Mouse (Mus musculus) gastrocnemius, adult 8-10 months (tissue): ENCODE results near the gene Xlr5a. TPM values are rescaled to one million over a fixed set of nuclear protein-coding genes. Genes with fewer than 3 reads are reported as not detected.
"Not testable (repeated sequence)": the region's sequence is repeated elsewhere in the genome, so short reads cannot be mapped to it uniquely, and the experiment has no call there.

Experiments
- DNase-seq, 2 experiments: peaks; one replicate each; pipeline ENCODE4 v3.0.0; 2022; ENCODE audit warnings: low spot score in 2 of 2
- total RNA-seq, 4 experiments: library from RNA; stranded (reverse); gene quantifications; 2 replicates each; pipeline ENCODE4 v1.2.4; 2022

Gene Xlr5a
- total RNA-seq: not detected

DNA sequence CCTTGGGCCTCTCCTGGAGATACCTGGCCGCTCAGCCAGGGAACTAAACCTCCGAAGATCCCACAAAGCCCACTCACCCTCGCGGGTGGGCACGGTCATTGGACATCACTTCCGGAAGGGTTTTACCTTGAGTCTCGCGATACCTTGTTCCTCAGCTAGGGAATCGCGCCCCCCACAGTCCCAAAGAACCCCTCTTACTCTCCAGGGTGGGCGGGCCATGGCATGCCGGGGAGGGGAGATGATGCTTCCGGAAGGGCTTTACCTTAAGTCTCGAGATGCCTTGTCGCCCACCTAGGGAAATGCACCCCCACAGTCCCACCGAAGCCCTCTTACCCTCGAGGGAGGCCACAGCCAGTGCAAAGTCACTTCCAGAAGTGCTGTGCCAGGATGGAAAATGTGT is at the start of gene Xlr5a, which contains the start of gene Xlr5c:
TSS of gene Xlr5a (minus strand) at position 101 of the 400 bp plus-strand sequence.
TSS of gene Xlr5c (minus strand) at position 101 of the 400 bp plus-strand sequence.
- not testable (repeated sequence) for DNase-seq

DNA sequence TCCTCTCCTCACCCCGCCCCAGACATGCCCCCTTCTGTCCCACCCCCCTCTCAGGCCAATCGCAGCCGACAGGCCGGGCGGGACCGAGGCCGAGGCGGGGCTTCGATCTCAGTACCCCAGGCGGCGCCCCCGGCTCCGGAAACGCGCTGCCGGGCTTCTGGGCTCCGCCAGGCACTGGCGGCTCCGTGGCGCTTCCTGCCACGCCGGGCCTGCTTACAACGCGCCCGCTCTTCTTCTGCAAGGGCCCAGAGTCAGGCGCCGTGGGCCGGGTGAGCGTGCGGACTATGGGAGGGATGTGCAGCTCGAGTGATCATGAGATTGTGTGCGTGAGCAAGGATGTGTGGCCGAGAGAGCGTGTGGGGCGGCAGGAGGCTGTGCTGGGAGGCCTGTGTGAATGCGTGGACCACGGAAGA is 49.7 kb upstream of the Xlr5a start, which contains the start of gene Zfp275:
TSS of gene Zfp275 (plus strand) at position 139 of the 413 bp plus-strand sequence.
- DNase-seq: peak; percentile 26 to 65

DNA sequence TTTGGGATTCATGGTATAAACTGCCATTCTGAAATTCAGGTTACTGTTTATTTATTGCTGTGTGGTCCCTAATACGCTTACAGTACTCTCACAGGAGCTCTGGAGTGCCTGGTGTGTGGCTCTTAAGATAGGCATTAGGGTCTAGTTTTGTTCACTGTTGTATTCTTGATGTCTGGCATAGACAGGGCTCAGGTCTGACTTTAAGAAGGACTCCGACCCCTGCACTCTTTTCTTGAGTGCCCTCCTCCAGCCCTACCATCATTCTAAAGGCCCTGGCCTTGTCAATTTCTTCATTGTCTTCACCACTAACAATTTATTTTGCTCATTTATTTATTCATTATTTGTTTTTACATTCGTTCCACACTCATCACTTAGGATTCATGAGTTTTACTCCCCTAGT is 49.3 kb upstream of the Xlr5a start:
- DNase-seq: no peak

DNA sequence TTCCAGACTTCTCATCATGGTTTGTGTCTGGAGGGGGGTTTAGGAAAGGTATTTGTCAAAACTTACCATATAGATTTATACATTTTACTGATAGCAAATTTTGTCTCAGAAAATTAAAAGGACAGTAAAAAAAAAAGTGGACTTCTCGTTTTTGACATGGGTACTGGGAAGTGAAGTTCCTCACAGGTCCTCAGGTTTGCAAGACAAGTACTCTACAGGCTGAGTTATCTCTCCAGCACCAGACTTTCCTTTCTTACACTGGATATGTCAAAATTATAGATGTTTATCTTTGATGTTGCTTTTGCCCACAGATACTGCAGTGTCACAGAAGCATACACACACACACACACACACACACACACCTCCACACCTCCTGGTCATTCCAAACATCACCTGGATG is 48.7 kb upstream of the Xlr5a start:
- no peak for DNase-seq

DNA sequence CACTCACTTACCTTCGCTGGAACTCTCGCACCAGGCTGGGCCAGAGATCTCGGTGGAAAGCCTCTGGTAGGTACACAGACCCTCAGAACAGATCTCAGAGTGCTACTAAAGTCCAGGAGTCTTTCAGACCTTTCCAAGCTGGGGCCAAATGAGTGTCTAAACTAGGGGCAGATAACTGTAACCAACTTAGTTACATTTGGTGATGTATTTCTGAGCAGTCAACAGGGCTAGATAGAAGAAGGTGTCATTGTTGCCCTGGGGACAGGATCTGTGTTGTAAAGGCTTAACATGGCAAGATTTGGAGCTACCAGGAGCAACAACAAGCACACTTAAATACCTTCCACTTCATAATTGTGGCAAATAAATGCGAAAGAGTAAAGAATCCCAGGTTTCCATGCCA is 44.0 kb upstream of the Xlr5a start, which contains the start of gene Gm45015:
TSS of gene Gm45015 (minus strand) at position 101 of the 400 bp plus-strand sequence.
- no peak for DNase-seq

DNA sequence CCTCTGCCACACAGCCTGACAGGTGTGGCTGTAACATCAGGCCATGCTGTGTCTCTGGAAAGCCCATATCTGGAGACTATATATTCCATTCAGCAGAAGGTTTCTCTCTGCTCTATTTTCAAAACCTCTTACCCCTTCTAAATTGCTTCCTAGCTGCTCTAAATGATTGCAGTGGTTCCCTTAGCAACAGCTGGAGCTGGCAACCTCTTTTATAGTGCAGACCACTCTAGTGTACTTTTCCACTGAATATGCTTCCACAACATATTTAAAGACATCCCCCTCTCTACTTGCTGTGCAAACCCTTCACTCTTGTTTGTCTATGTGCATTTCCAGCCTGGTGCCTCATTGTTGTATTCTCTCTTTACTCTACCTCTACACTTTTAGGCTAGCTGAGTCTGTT is 40.8 kb upstream of the Xlr5a start:
- no peak for DNase-seq

DNA sequence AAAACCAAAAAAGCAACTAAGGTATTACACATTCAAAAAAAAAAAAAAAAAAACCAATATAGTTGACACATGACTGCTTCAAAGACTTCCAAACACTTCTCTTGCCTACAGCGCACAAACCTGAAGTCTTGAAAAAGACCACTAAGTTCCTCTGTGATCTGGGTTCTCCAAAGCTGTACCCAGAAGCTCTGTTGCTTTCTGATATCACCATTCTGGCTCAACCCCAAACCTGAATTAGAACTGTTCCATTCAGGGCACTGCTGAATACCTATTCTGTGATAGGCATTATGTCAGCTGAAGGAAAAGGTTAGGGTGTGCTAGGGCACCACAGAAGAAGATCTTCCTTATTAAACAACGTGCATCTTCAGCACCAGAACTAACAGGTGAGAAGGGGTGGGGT is 34.4 kb upstream of the Xlr5a start:
- DNase-seq: no peak

DNA sequence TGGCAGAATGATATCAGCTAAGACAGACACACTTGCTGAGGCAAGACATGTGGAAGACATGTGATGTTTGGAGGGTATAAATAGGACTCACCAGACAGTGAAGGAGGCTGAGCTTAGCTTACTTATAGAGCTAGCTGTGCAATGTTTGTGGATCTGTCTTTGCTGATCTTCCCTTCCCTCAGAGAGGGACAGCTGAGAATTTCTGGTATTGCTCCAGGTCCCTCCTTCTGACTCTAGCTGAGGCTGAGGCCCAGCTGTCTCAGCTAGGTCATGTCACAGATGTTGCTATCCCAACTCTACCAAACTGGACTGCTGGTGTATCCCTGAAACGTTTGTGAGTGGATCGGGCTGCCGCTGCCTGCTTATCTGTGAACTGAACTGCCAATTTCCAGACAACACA is 28.3 kb upstream of the Xlr5a start:
- no peak for DNase-seq

DNA sequence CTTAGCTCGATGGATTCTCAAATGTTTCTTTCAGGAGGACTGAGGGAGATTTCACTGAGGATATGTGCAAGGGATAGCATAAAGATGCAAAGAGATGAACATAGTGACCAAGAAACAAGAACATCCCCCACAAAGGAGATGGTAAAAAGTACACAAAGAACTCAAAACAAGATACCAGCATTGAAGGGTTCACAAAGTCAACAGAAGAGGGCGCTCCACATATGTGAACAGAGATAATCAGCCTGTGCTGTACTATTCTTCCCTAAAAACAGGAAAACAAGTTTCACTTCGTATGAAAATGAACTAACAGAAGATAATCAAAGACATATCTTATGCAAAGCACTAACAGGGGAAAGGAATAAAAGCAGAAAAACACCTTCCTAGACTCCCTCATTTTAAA is 19.7 kb upstream of the Xlr5a start:
- DNase-seq: no peak

DNA sequence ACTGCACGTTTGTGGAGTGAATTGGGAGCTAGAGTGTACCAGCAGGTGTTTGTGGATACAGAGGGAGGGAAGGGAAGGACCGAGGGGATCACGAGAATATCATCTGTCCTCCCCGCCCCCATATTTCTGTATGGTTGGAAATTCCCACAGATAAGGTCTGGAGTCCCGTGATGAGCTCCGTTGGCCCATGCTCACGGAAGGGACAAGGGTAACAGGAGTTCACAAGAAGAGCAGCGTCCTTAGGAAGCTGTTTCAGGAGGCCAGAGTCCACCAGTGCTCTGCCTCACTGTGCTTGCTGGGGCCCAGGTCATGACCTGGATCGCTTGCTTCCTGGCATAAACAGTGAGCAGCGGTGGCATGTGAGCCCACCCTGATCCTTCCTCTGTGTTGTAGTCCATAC is 3.0 kb upstream of the Xlr5a start:
- not testable (repeated sequence) for DNase-seq

DNA sequence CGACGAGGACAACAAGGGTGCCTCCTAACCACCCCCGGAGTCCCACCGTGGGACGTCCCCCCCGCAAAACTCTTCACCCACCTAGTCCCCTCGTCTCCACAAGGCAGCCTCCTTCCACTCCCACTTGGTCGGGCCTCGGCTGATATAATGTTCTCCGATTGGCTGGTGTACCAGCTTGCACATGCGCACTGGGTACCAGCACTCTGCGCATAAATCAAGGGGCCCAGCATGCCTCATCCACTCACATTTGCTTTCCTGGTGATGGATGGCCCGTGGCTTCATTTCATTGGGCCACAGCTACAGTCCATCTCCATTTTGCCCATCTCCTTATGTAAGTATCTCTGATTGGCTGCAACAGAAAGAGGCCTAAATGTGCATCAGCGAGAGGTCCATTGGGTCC is 27.5 kb downstream of the Xlr5a start, which contains the start of gene Xlr3c:
TSS of gene Xlr3c (minus strand) at position 121 of the 400 bp plus-strand sequence.
- DNase-seq: not testable (repeated sequence)

DNA sequence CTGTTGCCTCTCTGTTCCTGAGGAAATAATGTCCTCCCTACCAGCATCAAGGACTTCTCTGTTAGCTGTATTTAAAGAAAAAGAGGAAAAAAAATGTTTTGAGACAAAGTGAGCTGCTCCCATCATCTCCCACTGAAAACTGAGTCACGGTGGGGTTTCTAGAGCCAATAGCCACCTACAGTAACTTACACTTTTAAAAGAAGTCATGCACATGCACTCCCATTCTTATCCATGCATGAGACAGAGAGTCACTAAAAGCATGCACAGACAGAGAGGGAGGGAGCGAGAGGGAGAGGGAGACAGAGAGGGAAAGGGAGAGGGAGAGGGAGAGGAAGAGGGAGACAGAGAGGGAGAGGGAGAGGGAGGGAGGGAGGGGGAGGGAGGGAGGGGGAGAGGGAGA is 30.3 kb downstream of the Xlr5a start:
- DNase-seq: not testable (repeated sequence)

DNA sequence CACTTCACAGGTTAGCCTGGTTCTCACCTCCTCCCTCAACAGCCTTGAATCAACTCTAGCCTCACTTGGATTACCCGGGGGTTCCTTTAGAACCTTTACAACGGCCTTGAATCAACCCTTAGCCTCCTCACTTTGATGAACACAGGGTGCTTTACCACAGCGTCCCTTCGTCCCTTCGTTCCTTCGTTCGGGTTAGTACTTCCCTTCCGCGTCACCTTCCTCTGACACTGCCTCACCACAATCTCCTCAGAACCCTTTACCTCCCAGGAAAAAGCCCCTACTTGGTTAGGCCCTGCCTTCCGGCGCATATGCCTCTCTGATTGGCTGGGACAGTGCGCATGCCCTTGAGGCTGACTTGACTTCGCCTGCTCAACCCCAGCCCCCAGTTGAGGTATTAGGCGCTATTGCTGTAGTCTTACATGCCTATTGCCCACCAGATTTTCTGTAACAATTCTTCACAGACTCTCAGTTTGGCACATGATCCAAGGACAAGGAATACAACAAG is 49.9 kb downstream of the Xlr5a start, which contains the start of gene Xlr4c:
TSS of gene Xlr4c (minus strand) at position 310 of the 505 bp plus-strand sequence.
- DNase-seq: not testable (repeated sequence)

DNA sequence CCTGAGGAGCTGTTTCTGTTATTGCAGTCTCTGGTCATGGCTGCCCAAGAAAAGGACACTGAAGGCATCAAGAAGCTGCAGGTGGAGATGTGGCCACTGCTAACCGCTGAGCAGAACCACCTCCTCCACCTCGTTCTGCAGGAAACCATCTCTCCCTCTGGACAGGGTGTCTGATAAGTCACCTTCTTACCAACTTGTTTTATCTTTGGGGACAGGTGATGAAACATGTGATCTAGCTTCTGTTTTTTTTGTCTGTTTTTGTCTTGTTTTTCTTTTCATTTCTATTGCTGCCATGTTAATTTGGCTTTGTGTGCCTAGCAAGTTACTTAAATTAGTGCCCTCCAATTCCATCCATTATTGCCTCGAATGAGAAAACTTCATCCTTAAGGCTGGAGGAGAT is 63.5 kb downstream of the Xlr5a start:
- DNase-seq: no peak

DNA sequence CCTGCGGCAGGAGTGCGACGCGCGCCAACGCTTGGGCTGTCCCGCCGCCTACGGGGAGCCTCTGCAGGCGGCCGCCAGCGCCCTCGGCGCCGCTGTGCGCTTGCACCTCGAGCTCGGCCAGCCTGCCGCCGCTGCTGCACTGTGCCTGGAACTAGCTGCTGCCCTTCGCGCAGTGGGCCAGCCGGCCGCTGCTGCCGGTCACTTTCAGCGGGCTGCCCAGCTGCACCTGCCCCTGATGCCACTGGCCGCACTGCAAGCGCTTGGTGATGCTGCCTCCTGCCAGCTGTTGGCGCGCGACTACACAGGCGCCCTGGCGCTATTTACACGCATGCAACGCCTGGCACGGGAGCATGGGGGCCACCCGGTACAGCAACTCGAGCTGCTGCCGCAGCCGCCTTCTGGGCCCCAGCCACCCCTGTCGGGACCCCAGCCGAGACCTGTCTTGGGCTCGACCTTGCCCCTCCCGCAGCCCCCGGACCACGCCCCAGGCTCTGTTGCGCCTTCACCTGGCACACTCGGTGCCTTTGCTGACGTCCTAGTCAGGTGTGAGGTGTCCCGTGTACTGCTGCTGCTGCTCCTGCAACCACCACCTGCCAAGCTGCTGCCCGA is 64.1 kb downstream of the Xlr5a start:
- peak; percentile 11 to 54 for DNase-seq

DNA sequence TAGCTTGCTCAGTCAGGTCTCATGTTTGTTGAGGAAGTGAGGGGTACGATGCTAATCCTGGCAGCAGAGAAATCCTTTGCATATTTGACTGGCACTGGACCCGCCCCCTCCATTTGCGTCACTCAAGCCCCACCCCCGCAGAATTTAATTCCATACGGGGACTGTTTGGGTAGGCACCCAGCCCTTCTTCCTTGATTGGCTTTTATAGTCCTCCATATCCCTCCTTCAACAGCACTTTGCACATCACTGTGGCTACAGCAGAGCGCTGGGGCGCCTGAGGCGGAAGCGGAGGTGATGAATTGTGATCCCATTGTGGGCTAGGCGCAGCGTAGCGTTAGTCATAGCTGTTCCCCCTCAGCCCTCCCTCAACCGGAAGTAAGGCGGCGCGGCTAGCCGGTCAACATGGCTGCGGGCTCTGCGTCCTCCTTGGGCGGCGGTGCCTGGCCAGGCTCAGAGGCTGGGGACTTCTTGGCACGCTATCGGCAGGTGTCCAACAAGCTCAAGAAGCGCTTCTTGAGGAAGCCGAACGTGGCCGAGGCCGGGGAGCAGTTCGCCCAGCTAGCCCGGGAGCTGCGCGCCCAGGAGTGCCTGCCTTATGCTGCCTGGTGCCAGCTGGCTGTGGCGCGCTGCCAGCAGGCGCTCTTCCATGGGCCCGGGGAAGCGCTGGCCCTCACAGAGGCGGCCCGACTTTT is 64.7 kb downstream of the Xlr5a start, which contains the start of gene F8a:
TSS of gene F8a (plus strand) at position 378 of the 692 bp plus-strand sequence.
- peak; percentile 50 to 56 for DNase-seq

DNA sequence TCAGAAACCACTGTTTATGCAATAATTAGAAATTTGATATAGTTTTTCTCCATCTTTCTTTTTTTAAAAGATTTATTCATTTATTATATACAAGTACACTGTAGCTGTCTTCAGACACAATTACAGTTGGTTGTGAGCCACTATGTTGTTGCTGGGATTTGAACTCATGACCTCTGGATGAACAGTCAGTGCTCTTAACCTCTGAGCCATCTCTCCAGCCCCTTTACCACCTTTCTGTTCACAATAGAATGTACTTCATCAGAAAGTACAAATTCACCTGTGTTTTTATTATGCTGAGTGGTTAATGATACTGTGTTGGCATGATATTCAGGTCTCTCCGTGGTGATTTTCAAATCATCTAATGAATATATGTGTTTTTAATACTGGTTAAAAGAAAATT is 67.4 kb downstream of the Xlr5a start:
- DNase-seq: no peak

DNA sequence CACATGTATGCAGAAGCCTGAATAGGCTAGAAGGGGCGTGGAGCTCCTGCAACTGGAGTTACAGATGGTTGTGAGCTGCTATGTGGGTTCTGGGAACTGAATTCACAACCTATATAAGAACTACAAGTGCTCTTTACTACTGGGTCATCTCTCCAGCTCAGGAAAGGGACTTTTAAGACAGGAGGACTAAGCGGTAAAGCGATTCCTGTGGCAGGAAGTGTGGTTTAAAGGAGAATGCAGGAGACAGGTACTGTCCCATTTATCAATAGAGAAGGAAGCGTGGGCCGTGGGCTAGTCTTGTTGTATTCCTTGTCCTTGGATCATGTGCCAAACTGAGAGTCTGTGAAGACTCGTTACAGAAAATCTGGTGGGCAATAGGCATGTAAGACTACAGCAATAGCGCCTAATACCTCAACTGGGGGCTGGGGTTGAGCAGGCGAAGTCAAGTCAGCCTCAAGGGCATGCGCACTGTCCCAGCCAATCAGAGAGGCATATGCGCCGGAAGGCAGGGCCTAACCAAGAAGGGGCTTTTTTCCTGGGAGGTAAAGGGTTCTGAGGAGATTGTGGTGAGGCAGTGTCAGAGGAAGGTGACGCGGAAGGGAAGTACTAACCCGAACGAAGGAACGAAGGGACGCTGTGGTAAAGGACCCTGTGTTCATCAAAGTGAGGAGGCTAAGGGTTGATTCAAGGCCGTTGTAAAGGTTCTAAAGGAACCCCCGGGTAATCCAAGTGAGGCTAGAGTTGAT is 78.8 kb downstream of the Xlr5a start, which contains the start of gene Xlr4b:
TSS of gene Xlr4b (plus strand) at position 515 of the 746 bp plus-strand sequence.
- DNase-seq: not testable (repeated sequence)

DNA sequence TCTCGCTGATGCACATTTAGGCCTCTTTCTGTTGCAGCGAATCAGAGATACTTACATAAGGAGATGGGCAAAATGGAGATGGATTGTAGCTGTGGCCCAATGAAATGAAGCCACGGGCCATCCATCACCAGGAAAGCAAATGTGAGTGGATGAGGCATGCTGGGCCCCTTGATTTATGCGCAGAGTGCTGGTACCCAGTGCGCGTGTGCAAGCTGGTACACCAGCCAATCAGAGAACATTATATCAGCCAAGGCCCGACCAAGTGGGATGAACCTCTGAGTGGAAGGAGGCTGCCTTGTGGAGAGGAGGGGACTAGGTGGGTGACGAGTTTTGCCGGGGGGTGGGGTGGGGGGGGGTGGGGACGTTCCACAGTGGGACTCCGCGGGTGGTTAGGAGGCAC is 100.8 kb downstream of the Xlr5a start, which contains the start of gene Xlr3b:
TSS of gene Xlr3b (plus strand) at position 274 of the 400 bp plus-strand sequence.
- DNase-seq: not testable (repeated sequence)

DNA sequence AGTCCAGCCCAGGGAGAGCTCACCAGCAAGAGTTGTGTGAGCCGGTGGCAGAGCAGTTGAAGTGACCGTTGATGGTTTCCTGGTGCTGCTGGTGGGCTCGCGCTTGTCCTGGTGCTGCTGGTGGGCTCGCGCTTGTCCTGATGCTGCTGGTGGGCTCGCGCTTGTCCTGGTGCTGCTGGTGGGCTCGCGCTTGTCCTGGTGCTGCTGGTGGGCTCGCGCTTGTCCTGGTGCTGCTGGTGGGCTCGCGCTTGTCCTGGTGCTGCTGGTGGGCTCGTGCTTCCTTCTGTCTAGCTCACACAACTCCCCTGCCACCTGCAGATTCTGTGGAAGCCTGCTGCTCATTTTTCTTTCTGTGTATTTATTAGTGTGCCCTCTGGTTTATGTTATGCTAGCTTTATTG is 115.9 kb downstream of the Xlr5a start, which contains the start of gene Spin2d:
TSS of gene Spin2d (minus strand) at position 101 of the 400 bp plus-strand sequence.
- not testable (repeated sequence) for DNase-seq

DNA sequence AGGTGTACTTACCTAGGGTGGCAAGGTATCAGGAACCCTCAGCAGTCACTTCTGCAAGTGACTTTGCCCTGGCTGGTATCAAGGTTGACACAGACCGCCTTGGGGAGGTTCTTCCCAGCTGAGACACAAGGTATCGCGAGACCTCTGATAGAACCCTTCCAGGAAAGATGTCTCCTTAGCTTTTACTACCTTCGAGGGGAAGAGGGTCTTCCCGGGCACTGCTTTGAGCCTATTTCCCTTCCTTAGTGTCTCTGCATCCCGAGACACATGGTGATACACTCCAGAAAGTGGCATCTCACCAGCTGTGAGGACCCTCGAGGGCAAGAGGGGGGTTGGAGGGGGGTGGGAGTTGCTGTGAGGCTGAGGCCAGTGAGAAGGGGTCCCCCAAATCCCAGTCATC is 143.4 kb downstream of the Xlr5a start, which contains the start of gene DXBay18:
TSS of gene DXBay18 (minus strand) at position 101 of the 400 bp plus-strand sequence.
- DNase-seq: not testable (repeated sequence)
